Mouse (Mus musculus): ENCODE measurements at regions not wholly inside any gene's neighbourhood (a gene's known extent, or its start where the extent isn't known, plus 50 kb on each side); places are given as distances from the start of the nearest gene placed in this dataset.

DNA sequence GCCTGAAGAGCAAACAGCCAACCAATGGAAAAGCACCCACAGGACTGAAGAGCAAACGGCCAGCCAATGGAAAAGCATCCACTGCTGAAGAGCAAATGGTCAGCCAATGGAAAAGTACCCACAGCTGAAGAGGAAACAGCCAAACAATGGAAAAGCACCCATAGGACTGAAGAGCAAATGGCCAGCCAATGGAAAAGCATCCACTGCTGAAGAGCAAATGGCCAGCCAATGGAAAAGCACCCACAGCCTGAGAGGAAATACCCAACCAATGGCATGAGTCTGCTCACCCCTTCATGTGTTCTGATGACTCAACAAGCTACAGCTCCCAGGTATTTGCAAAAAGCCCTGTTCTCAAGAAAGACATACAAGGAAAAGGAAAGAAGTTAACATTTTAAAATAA, 101.4 kb upstream of the Dazl start:
- TF ChIP-seq CTCF (IDR thresholded peaks at IDR 0.05; ENCODE audit: low read depth, low read length) (no peak), POLR2AphosphoS5 (IDR thresholded peaks at IDR 0.05; ENCODE audit: insufficient replicate concordance, low read depth, low read length) (no peak), TAL1 (conservative IDR thresholded peaks at IDR 0.05; ENCODE audit: low read depth, low read length) (no peak), GATA1 (IDR thresholded peaks at IDR 0.05; ENCODE audit: borderline replicate concordance, low read length) (no peak), GATA2 (IDR thresholded peaks at IDR 0.05; ENCODE audit: borderline replicate concordance, low read depth, low read length) (no peak)

Data from G1E (cell line).